Mouse (Mus musculus): ENCODE data around the gene Fbxw4. TPM values are rescaled to one million over a fixed set of nuclear protein-coding genes. Genes with fewer than 3 reads are reported as not detected.

Fbxw4 gene
- polyA plus RNA-seq, 2 experiments, result 6.6 to 52.2 TPM

GRCm38 (mm10) chr19:45656810-45657595, 3.1 kb downstream of the Fbxw4 start:
- no peak for TF ChIP-seq POLR2A (IDR thresholded peaks at IDR 0.05; ENCODE audit: borderline replicate concordance, extremely low read depth, insufficient read depth, insufficient read length)
- H3K36me3 ChIP-seq (ENCODE audit: control insufficient read depth, insufficient read depth, low read length), result no peaks in the 10 kb centered on the region
- no peak overlapping the region for H3K27ac ChIP-seq (replicated peaks; ENCODE audit: low read depth, low read length)
- H3K4me1 ChIP-seq (ENCODE audit: control insufficient read depth, insufficient read depth, low read length), result peaks cover 43% of the 10 kb centered on the region
- H3K27me3 ChIP-seq (ENCODE audit: control insufficient read depth, insufficient read depth, low read length), result no peaks in the 10 kb centered on the region
- no peaks in the 10 kb centered on the region for H3K9me3 ChIP-seq (ENCODE audit: control insufficient read depth, low read length)
- peak; percentile 50 for DNase-seq (ENCODE audit: low spot score)
- WGBS, result 56% methylated on average over 8 of the region's 8 CpGs
- no peak overlapping the region for H3K4me3 ChIP-seq (replicated peaks; ENCODE audit: low read length)
- ATAC-seq (ENCODE audit: low FRiP score, low read depth), result no peak
- no peak overlapping the region for H3K9ac ChIP-seq (ENCODE audit: low read depth, low read length, severe bottlenecking)
- no peak overlapping the region for H3K4me2 ChIP-seq (replicated peaks; ENCODE audit: low read depth, low read length, severe bottlenecking)

GRCm38 (mm10) chr19:45655870-45656269, 4.2 kb downstream of the Fbxw4 start:
- Histone ChIP-seq H3K36me3 (ENCODE audit: control insufficient read depth, insufficient read depth, low read length) (no peaks in the 10 kb centered on the region), H3K4me2 (replicated peaks; ENCODE audit: low read depth, low read length, severe bottlenecking) (no peak overlapping the region), H3K27ac (replicated peaks; ENCODE audit: low read depth, low read length) (no peak overlapping the region), H3K9ac (ENCODE audit: low read depth, low read length, severe bottlenecking) (no peak overlapping the region), H3K9me3 (ENCODE audit: control insufficient read depth, low read length) (no peaks in the 10 kb centered on the region), H3K4me1 (ENCODE audit: control insufficient read depth, insufficient read depth, low read length) (peaks cover 46% of the 10 kb centered on the region), H3K4me3 (replicated peaks; ENCODE audit: low read length) (no peak overlapping the region), H3K27me3 (ENCODE audit: control insufficient read depth, insufficient read depth, low read length) (no peaks in the 10 kb centered on the region)
- 63% methylated on average over 8 of the region's 8 CpGs for WGBS
- ATAC-seq (ENCODE audit: low FRiP score, low read depth) (no peak), DNase-seq (ENCODE audit: low spot score) (no peak)
- TF ChIP-seq POLR2A (IDR thresholded peaks at IDR 0.05; ENCODE audit: borderline replicate concordance, extremely low read depth, insufficient read depth, insufficient read length), result no peak

GRCm38 (mm10) chr19:45653986-45654385, 6.1 kb downstream of the Fbxw4 start:
- H3K27me3 ChIP-seq (ENCODE audit: control insufficient read depth, insufficient read depth, low read length), result no peaks in the 10 kb centered on the region
- no peak for TF ChIP-seq POLR2A (IDR thresholded peaks at IDR 0.05; ENCODE audit: borderline replicate concordance, extremely low read depth, insufficient read depth, insufficient read length)
- H3K9me3 ChIP-seq (ENCODE audit: control insufficient read depth, low read length), result no peaks in the 10 kb centered on the region
- WGBS, result 45% methylated on average over 6 of the region's 6 CpGs
- ATAC-seq (ENCODE audit: low FRiP score, low read depth) (no peak), DNase-seq (ENCODE audit: low spot score) (no peak)
- H3K4me1 ChIP-seq (ENCODE audit: control insufficient read depth, insufficient read depth, low read length), result peaks cover 39% of the 10 kb centered on the region
- no peak overlapping the region for H3K27ac ChIP-seq (replicated peaks; ENCODE audit: low read depth, low read length)
- no peak overlapping the region for H3K4me2 ChIP-seq (replicated peaks; ENCODE audit: low read depth, low read length, severe bottlenecking)
- H3K9ac ChIP-seq (ENCODE audit: low read depth, low read length, severe bottlenecking), result no peak overlapping the region
- no peak overlapping the region for H3K4me3 ChIP-seq (replicated peaks; ENCODE audit: low read length)
- no peaks in the 10 kb centered on the region for H3K36me3 ChIP-seq (ENCODE audit: control insufficient read depth, insufficient read depth, low read length)

DNA sequence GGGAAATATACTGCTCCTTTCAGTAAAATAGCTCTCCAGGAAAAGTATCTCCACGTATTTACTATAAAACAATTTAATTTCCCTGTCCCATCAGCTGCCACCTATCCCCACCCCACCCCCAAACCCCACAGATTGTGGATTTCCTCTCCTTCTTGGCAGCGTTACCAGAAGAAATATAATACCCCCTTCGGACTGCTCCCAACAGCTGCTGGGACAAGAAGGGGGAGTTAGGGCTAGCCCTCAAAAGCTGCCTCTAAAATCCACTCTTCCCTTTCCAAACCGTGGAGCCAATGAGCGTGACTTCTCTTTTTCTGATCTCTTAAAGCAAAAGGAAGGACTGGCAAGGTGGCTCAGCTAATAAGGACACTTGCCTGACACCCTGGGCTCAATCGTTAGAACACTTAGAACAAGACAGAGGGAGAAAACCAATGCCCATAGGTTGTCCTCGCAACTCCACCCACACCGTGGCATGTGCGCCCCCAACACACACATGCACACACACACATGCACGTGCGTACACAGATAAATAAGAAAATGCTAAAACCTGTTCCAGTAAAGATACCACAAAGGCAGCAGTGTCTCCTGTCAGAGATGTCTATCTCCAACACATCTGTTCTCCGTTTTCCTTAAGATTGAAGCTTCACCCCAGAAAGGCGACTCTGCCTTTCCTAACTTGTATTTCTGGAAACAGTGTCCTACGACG, 7.7 kb downstream of the Fbxw4 start:
- Histone ChIP-seq H3K9me3 (ENCODE audit: control insufficient read depth, low read length) (no peaks in the 10 kb centered on the region), H3K4me1 (ENCODE audit: control insufficient read depth, insufficient read depth, low read length) (peaks cover 32% of the 10 kb centered on the region), H3K27me3 (ENCODE audit: control insufficient read depth, insufficient read depth, low read length) (no peaks in the 10 kb centered on the region), H3K36me3 (ENCODE audit: control insufficient read depth, insufficient read depth, low read length) (no peaks in the 10 kb centered on the region), H3K4me2 (replicated peaks; ENCODE audit: low read depth, low read length, severe bottlenecking) (peak overlapping the region; percentile 22), H3K27ac (replicated peaks; ENCODE audit: low read depth, low read length) (peak overlapping the region; percentile 52), H3K9ac (ENCODE audit: low read depth, low read length, severe bottlenecking) (no peak overlapping the region), H3K4me3 (replicated peaks; ENCODE audit: low read length) (no peak overlapping the region)
- peak; percentile 76 for DNase-seq (ENCODE audit: low spot score)
- 34% methylated on average over 15 of the region's 15 CpGs for WGBS
- no peak for TF ChIP-seq POLR2A (IDR thresholded peaks at IDR 0.05; ENCODE audit: borderline replicate concordance, extremely low read depth, insufficient read depth, insufficient read length)
- peak; percentile 86 for ATAC-seq (ENCODE audit: low FRiP score, low read depth)

GRCm38 (mm10) chr19:45651524-45651923, 8.6 kb downstream of the Fbxw4 start:
- Histone ChIP-seq H3K4me2 (replicated peaks; ENCODE audit: low read depth, low read length, severe bottlenecking) (peak overlapping the region; percentile 22; the same call in 1 of the 2 replicates), H3K27me3 (ENCODE audit: control insufficient read depth, insufficient read depth, low read length) (no peaks in the 10 kb centered on the region), H3K4me1 (ENCODE audit: control insufficient read depth, insufficient read depth, low read length) (peaks cover 34% of the 10 kb centered on the region), H3K9me3 (ENCODE audit: control insufficient read depth, low read length) (no peaks in the 10 kb centered on the region), H3K27ac (replicated peaks; ENCODE audit: low read depth, low read length) (peak overlapping the region; percentile 49; the same call in 1 of the 2 replicates), H3K36me3 (ENCODE audit: control insufficient read depth, insufficient read depth, low read length) (no peaks in the 10 kb centered on the region), H3K4me3 (replicated peaks; ENCODE audit: low read length) (no peak overlapping the region), H3K9ac (ENCODE audit: low read depth, low read length, severe bottlenecking) (no peak overlapping the region)
- ATAC-seq (ENCODE audit: low FRiP score, low read depth), result no peak
- DNase-seq (ENCODE audit: low spot score), result no peak
- TF ChIP-seq POLR2A (IDR thresholded peaks at IDR 0.05; ENCODE audit: borderline replicate concordance, extremely low read depth, insufficient read depth, insufficient read length), result no peak
- WGBS, result 64% methylated on average over 8 of the region's 8 CpGs

All from limb, embryonic 14.5 days (tissue).